Mouse (Mus musculus) layer of hippocampus, adult 11-12 months (tissue): Measurements from ENCODE around the gene Fam192a.

Experiments
- DNase-seq: peaks from one replicate; pipeline ENCODE4 v3.0.0; 2022; ENCODE audit warnings: low spot score

Gene Fam192a

GRCm38 (mm10) chr8:94601607-94602385 is at the start of gene Fam192a, which contains the start of gene Rspry1:
TSS of gene Fam192a (minus strand) at chr8:94601997.
TSS of gene Rspry1 (plus strand) at chr8:94601937.
- peak; percentile 100 for DNase-seq

GRCm38 (mm10) chr8:94649496-94649895 is 47.7 kb upstream of the Fam192a start:
- no peak for DNase-seq

- no peak for DNase-seq
These were observed 44.4 kb upstream of the Fam192a start for GRCm38 (mm10) chr8:94646165-94646564.

- no peak for DNase-seq
These were observed 43.4 kb upstream of the Fam192a start for GRCm38 (mm10) chr8:94645202-94645601.

GRCm38 (mm10) chr8:94641938-94642337 is 40.1 kb upstream of the Fam192a start:
- DNase-seq, result no peak

GRCm38 (mm10) chr8:94641183-94641582 is 39.4 kb upstream of the Fam192a start:
- DNase-seq, result no peak

GRCm38 (mm10) chr8:94634211-94634610 is 32.4 kb upstream of the Fam192a start:
- DNase-seq, result no peak

- DNase-seq, result no peak
These were observed 31.9 kb upstream of the Fam192a start for GRCm38 (mm10) chr8:94633564-94634194.

GRCm38 (mm10) chr8:94624885-94625284 is 23.1 kb upstream of the Fam192a start:
- no peak for DNase-seq

- no peak for DNase-seq
These were observed 5.3 kb upstream of the Fam192a start for GRCm38 (mm10) chr8:94607064-94607463.

GRCm38 (mm10) chr8:94604030-94604429 is 2.2 kb upstream of the Fam192a start:
- DNase-seq, result no peak

GRCm38 (mm10) chr8:94602471-94603131 is 804 bp upstream of the Fam192a start:
- DNase-seq, result no peak

GRCm38 (mm10) chr8:94601034-94601606 is 677 bp downstream of the Fam192a start:
- peak; percentile 22 for DNase-seq

- DNase-seq, result no peak
These were observed 1.3 kb downstream of the Fam192a start for GRCm38 (mm10) chr8:94600478-94600877.

GRCm38 (mm10) chr8:94594211-94594610 is 7.6 kb downstream of the Fam192a start:
- DNase-seq, result no peak

GRCm38 (mm10) chr8:94591691-94592090 is 10.1 kb downstream of the Fam192a start:
- DNase-seq, result no peak

GRCm38 (mm10) chr8:94584238-94584817 is 17.5 kb downstream of the Fam192a start:
- DNase-seq, result peak; percentile 69

- DNase-seq, result no peak
These were observed 19.2 kb downstream of the Fam192a start for GRCm38 (mm10) chr8:94582569-94582968.

GRCm38 (mm10) chr8:94581820-94582483 is 19.8 kb downstream of the Fam192a start:
- no peak for DNase-seq

- no peak for DNase-seq
These were observed 26.6 kb downstream of the Fam192a start for GRCm38 (mm10) chr8:94575148-94575547.

- DNase-seq, result peak; percentile 82
These were observed 27.5 kb downstream of the Fam192a start for GRCm38 (mm10) chr8:94574159-94574907.
